Mouse (Mus musculus) thymus, adult 2 months (tissue): ENCODE data around the gene Atp6v1fnb. TPM values are rescaled to one million over a fixed set of nuclear protein-coding genes. Genes with fewer than 3 reads are reported as not detected.

Experiments
- DNase-seq: peaks from one replicate; pipeline ENCODE4 v3.0.0; 2021
- H3K27ac ChIP-seq: fragments of 200-500 bp; 2 replicates; pipeline ENCODE4 v1.5.1; 2012; ENCODE audit warnings: low read length, control low read depth; ENCODE audit not compliant: control insufficient read depth, insufficient read depth
- H3K27me3 ChIP-seq: fragments of 200-500 bp; 2 replicates; pipeline ENCODE4 v1.6.1; 2012; ENCODE audit warnings: mild to moderate bottlenecking, low read length, moderate library complexity, mixed read lengths; ENCODE audit not compliant: control insufficient read depth, insufficient read depth
- H3K36me3 ChIP-seq: fragments of 200-500 bp; 2 replicates; pipeline ENCODE4 v1.6.1; 2012; ENCODE audit warnings: mild to moderate bottlenecking, low read length, moderate library complexity; ENCODE audit not compliant: control insufficient read depth, insufficient read depth
- H3K4me1 ChIP-seq: fragments of 200-500 bp; replicated peaks from 2 replicates; pipeline ENCODE4 v1.6.1; 2012; ENCODE audit warnings: low read length; ENCODE audit not compliant: control insufficient read depth, insufficient read depth
- H3K4me3 ChIP-seq: fragments of 200-500 bp; 2 replicates; pipeline ENCODE4 v1.5.1; 2012; ENCODE audit warnings: mild to moderate bottlenecking, low read length, control low read depth, moderate library complexity; ENCODE audit not compliant: control insufficient read depth, insufficient read depth
- CTCF ChIP-seq: fragments of 200-500 bp; IDR thresholded peaks from 2 replicates; pipeline ENCODE4 v1.5.1; 2012; ENCODE audit warnings: mild to moderate bottlenecking, control low read depth, low read length, moderate library complexity, borderline replicate concordance; ENCODE audit not compliant: control insufficient read depth, poor library complexity, insufficient read depth; ENCODE audit errors: extremely low read depth
- POLR2A ChIP-seq: fragments of 200-500 bp; IDR thresholded peaks from 2 replicates; pipeline ENCODE4 v1.6.1; 2012; ENCODE audit warnings: mild to moderate bottlenecking, low read length, control low read depth, moderate library complexity; ENCODE audit not compliant: control insufficient read depth, poor library complexity, insufficient read depth; ENCODE audit errors: extremely low read depth
- WGBS: fragments of 180-500 bp; shearing (Covaris S2); methylation state at CpG from one replicate; pipeline ENCODE4 v1.1.7; 2018; 5-methylcytosine and 5-hydroxymethylcytosine counted together
- polyA plus RNA-seq: library from polyadenylated mRNA; depleted of rRNA; stranded (reverse); fragments of >200 nt; gene quantifications from 2 replicates; pipeline ENCODE4 v1.2.3, GENCODE M21; 2012; rRNA removed

The Atp6v1fnb gene
- polyA plus RNA-seq = 0.22 and 0.34 TPM in 2 replicates

- H3K4me1 ChIP-seq = peaks cover 17% of the 10 kb centered on the region
- TF ChIP-seq POLR2A (no peak), CTCF (no peak)
- no peak for DNase-seq
- H3K27me3 ChIP-seq = no peaks in the 10 kb centered on the region
- WGBS = 94% methylated on average over 4 of the region's 4 CpGs
- no peak within 1 kb of the TSS for H3K27ac ChIP-seq
- H3K36me3 ChIP-seq = no peaks in the 10 kb centered on the region; the same call in 1 of the 2 replicates
- H3K4me3 ChIP-seq = no peak within 1 kb of the TSS
Observed at GRCm38 (mm10) chr6:29471137-29471536, at the start of gene Atp6v1fnb. TSS of gene Atp6v1fnb (plus strand) at chr6:29471437.

GRCm38 (mm10) chr6:29425118-29425517, 46.1 kb upstream of the Atp6v1fnb start:
- 94% methylated on average over 8 of the region's 8 CpGs for WGBS
- H3K27ac ChIP-seq = no peak overlapping the region
- H3K36me3 ChIP-seq = no peaks in the 10 kb centered on the region
- no peak for TF ChIP-seq POLR2A
- DNase-seq = no peak
- no peaks in the 10 kb centered on the region for H3K4me1 ChIP-seq
- no peak overlapping the region for H3K4me3 ChIP-seq
- H3K27me3 ChIP-seq = no peaks in the 10 kb centered on the region

- no peak overlapping the region for H3K4me3 ChIP-seq
- 92% methylated on average over 6 of the region's 6 CpGs for WGBS
- no peak for DNase-seq
- no peak overlapping the region for H3K27ac ChIP-seq
- TF ChIP-seq POLR2A (no peak), CTCF (no peak)
- H3K36me3 ChIP-seq = no peaks in the 10 kb centered on the region
- H3K4me1 ChIP-seq = no peaks in the 10 kb centered on the region
- H3K27me3 ChIP-seq = no peaks in the 10 kb centered on the region
Observed at GRCm38 (mm10) chr6:29426331-29426730, 44.9 kb upstream of the Atp6v1fnb start.

DNA sequence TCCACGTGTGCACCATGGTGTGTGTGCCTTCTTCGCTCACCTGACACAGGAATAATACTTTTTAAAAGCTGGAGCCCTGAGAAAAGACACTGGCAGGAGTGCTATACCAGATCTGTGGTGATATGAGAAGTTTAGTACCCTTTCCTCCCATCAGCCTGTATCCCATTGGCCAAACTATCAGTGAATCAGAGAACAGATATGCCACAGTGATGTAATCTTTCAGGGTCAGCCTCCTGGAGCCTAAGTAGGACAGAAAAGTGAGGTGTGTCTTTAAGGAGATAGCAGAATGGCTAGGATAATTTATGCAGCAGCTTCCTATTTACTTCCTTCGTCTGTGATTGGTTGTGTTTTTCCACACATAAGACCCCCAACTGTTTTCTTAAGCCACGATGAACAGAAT, 43.1 kb upstream of the Atp6v1fnb start:
- no peaks in the 10 kb centered on the region for H3K27me3 ChIP-seq
- no peak overlapping the region for H3K27ac ChIP-seq
- DNase-seq = no peak
- no peaks in the 10 kb centered on the region for H3K4me1 ChIP-seq
- H3K36me3 ChIP-seq = no peaks in the 10 kb centered on the region
- no peak for TF ChIP-seq POLR2A
- TF ChIP-seq CTCF = no peak
- 71% methylated on average over 4 of the region's 4 CpGs for WGBS
- no peak overlapping the region for H3K4me3 ChIP-seq

DNA sequence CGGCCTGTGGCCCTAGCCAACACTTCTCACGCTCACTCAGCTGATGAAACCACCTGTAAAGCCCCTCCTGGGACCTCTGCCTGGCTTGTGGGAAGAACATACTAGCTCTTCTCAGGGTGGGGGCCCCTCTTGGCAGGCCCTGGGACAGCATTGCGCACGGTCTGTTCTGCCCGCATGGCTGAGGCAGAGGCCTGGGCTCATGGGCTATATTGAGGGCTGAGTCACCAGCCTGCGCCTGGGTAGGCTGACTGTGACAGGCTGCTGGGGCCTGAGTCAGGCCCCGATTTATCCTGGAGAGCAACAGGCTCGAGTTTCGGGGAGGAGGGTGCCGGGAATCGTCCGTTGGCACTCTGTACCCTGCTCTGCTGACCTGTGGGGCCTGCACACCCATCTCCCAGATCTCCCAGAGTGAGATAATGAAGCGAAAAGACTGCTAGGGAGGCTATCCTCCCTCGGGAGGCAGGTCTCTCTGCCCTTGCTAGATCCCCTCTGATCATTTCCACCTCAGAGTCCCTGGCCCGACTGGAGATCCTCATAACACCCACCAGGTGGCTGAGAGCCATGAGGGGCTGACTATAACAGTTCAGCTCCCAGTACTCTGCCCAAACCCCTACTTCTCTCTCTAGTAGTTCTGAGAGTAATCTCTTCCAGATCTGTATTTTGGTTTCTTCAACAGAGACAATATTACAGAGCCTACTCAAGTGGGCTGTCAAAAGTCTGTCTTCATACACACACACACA, 40.4 kb upstream of the Atp6v1fnb start:
- H3K36me3 ChIP-seq = no peaks in the 10 kb centered on the region
- H3K27me3 ChIP-seq = no peaks in the 10 kb centered on the region; the same call in 1 of the 2 replicates
- H3K4me3 ChIP-seq = no peak overlapping the region
- TF ChIP-seq CTCF (no peak), POLR2A (no peak)
- DNase-seq = no peak
- no peaks in the 10 kb centered on the region for H3K4me1 ChIP-seq
- no peak overlapping the region for H3K27ac ChIP-seq
- WGBS = 83% methylated on average over 15 of the region's 15 CpGs

GRCm38 (mm10) chr6:29431473-29431872, 39.8 kb upstream of the Atp6v1fnb start:
- Histone ChIP-seq H3K4me3 (no peak overlapping the region), H3K36me3 (no peaks in the 10 kb centered on the region), H3K27ac (no peak overlapping the region), H3K27me3 (no peaks in the 10 kb centered on the region; the same call in 1 of the 2 replicates), H3K4me1 (no peaks in the 10 kb centered on the region)
- WGBS = 86% methylated on average over 5 of the region's 5 CpGs
- DNase-seq = no peak
- TF ChIP-seq CTCF = no peak
- no peak for TF ChIP-seq POLR2A
